Mouse (Mus musculus) spleen, adult 2 months (tissue): ENCODE measurements around the gene Prrg4. TPM values are rescaled to one million over a fixed set of nuclear protein-coding genes. Genes with fewer than 3 reads are reported as not detected.
"Not testable (repeated sequence)": the region's sequence is repeated elsewhere in the genome, so short reads cannot be mapped to it uniquely, and the experiment has no call there.

Source experiments
- DNase-seq, 2 experiments: peaks; one replicate each; pipeline versions ENCODE4 v3.0.0 to v3.0.0-alpha.2; 2012 to 2021; ENCODE audit warnings: low spot score in 2 of 2, low read depth in 1 of 2
- H3K27ac ChIP-seq: fragments of 200-500 bp; 2 replicates; pipeline ENCODE4 v1.5.1; 2012; ENCODE audit warnings: low read length, inconsistent platforms; ENCODE audit not compliant: insufficient read depth
- H3K27me3 ChIP-seq: fragments of 200-500 bp; 2 replicates; pipeline ENCODE4 v1.6.1; 2012; ENCODE audit warnings: mild to moderate bottlenecking, moderate library complexity, low read length, inconsistent platforms; ENCODE audit not compliant: control insufficient read depth, insufficient read depth
- H3K36me3 ChIP-seq: fragments of 200-500 bp; 2 replicates; pipeline ENCODE4 v1.6.1; 2012; ENCODE audit warnings: mild to moderate bottlenecking, low read length, inconsistent platforms; ENCODE audit not compliant: control insufficient read depth, insufficient read depth
- H3K4me1 ChIP-seq: fragments of 200-500 bp; 2 replicates; pipeline ENCODE4 v1.6.1; 2011; ENCODE audit warnings: inconsistent platforms; ENCODE audit not compliant: control insufficient read depth, insufficient read depth, insufficient read length
- H3K4me3 ChIP-seq: fragments of 200-500 bp; 2 replicates; pipeline ENCODE4 v1.5.1; 2011; ENCODE audit warnings: mild to moderate bottlenecking, inconsistent platforms; ENCODE audit not compliant: insufficient read depth, insufficient read length; ENCODE audit errors: extremely low read depth
- CTCF ChIP-seq: fragments of 200-500 bp; IDR thresholded peaks from 2 replicates; pipeline ENCODE4 v1.5.1; 2011; ENCODE audit warnings: mild to moderate bottlenecking, inconsistent platforms; ENCODE audit not compliant: insufficient read depth, insufficient read length, insufficient replicate concordance; ENCODE audit errors: extremely low read depth
- POLR2A ChIP-seq: fragments of 200-500 bp; IDR thresholded peaks from 2 replicates; pipeline ENCODE4 v1.6.1; 2011; ENCODE audit warnings: low read depth, low read length, inconsistent platforms
- WGBS: fragments of 180-500 bp; shearing (Covaris S2); methylation state at CpG from one replicate; pipeline ENCODE4 v1.1.7; 2018; 5-methylcytosine and 5-hydroxymethylcytosine counted together
- polyA plus RNA-seq: library from polyadenylated mRNA; depleted of rRNA; stranded (reverse); fragments of >200 nt; gene quantifications from 2 replicates; pipeline ENCODE4 v1.2.3, GENCODE M21; 2012

The Prrg4 gene
- polyA plus RNA-seq, 1 experiment, result 0.14 TPM

DNA sequence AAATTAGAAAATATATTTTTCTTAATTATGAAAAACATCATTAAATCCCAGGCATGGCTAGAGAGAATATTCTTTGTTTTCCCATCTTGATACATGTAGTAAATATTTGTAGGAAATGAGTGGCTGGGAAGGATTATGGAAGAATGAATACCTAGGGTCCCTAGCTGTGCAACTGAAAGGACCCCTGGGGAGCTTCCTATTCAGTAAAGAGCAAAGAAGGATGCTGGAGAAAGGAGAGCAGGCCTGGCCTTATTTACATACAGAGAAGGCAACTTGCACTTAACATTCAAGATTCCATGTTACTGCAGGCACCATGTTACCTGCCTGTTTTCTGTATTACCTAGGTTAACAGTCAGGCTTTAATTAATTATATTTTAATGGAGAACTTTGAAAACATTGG is 7.1 kb downstream of the Prrg4 start:
- no peaks in the 10 kb centered on the region for H3K36me3 ChIP-seq

DNA sequence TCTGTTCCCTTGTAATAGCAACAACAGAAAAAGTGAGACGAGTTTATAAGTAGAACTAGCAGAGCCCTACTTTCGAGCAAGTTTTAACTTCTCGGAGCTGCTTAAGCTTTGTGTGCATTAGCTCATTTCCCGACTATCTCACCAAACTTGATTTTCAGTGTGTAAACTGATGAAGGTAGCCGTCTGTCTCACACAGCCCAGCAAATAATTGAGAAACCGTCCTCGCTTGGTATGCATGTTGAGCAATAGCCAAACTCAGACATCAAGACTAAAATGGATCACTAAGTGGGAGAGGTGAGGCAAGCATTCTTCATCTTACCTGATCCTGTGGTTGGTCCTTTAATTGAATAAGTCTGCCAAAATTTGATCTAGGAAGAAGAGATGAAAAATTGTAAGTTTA is 7.9 kb downstream of the Prrg4 start:
- Histone ChIP-seq H3K36me3 (no peaks in the 10 kb centered on the region), H3K27me3 (no peaks in the 10 kb centered on the region), H3K27ac (no peak overlapping the region), H3K4me3 (no peak overlapping the region), H3K4me1 (no peaks in the 10 kb centered on the region)
- DNase-seq, result no peak
- no peak for TF ChIP-seq POLR2A
- no peak for TF ChIP-seq CTCF
- 92% methylated on average over 7 of the region's 7 CpGs for WGBS

More for the DNA sequence above, 7.1 kb downstream of the Prrg4 start:
- Histone ChIP-seq H3K27ac (no peak overlapping the region), H3K27me3 (no peaks in the 10 kb centered on the region), H3K4me1 (no peaks in the 10 kb centered on the region), H3K4me3 (no peak overlapping the region)
- DNase-seq, result no peak
- no peak for TF ChIP-seq CTCF
- TF ChIP-seq POLR2A, result no peak

DNA sequence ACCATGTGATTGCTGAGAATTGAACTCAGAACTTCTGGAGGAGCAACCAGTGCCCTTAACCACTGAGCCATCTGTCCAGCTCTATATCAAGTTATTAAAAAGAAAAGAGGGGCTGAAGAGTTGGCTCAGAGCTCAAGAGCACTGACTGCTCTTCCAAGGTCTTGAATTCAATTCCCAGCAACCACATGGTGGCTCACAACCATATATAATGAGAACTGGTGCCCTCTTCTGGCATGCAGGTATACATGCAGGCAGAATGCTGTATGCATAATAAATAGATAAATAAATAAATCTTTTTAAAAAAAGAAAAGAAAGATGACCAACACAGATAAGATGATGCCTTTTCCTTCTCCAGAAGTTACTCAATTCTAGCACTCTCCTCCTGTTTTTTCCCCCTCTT is 8.7 kb downstream of the Prrg4 start:
- H3K27ac ChIP-seq, result no peak overlapping the region
- H3K27me3 ChIP-seq, result no peaks in the 10 kb centered on the region
- no peak for DNase-seq
- no peaks in the 10 kb centered on the region for H3K4me1 ChIP-seq
- H3K36me3 ChIP-seq, result no peaks in the 10 kb centered on the region
- H3K4me3 ChIP-seq, result no peak overlapping the region
- TF ChIP-seq POLR2A, result no peak
- no peak for TF ChIP-seq CTCF

DNA sequence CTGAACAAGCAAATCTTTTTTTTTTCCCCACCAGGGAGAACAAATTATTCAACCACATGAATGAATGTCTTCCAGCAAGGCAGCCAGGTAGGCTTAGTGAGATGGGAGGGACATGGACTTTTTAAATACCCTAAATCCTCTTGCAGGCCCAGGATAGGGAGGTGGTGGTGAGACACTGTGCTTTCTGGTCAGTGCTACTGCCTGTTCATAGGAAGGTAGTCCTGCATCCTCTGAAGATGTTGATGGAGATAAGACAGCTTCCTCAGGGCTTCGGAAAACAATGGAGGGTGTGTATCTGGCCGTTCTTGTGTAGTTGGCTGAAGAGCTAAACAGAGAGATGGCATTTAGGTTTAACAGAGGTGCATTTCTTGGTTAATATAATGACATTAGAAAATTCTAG is 17.2 kb downstream of the Prrg4 start:
- Histone ChIP-seq H3K36me3 (no peaks in the 10 kb centered on the region), H3K27ac (no peak overlapping the region), H3K27me3 (no peaks in the 10 kb centered on the region), H3K4me1 (no peaks in the 10 kb centered on the region), H3K4me3 (no peak overlapping the region)
- TF ChIP-seq CTCF, result no peak
- TF ChIP-seq POLR2A, result no peak
- WGBS, result 95% methylated on average over 2 of the region's 2 CpGs
- DNase-seq, result no peak

DNA sequence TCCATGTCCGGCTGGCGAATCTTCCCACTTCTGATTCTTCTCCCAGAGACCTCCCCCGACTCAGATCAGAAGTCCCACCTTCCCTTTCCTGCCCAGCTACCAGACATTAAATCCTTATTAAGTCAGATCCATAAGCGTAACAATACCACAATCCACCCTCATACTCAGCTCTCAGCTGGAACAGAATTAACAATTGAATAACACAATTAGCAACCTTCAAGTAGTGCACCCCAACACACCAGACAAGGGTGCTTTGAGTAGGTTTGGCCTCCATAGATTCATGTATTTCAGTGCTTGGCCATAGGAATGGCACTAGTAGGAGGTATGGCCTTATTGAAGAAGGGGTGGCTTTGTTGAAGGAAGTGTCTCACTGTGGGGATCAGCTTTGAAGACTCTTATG is 23.5 kb downstream of the Prrg4 start:
- H3K36me3 ChIP-seq, result no peaks in the 10 kb centered on the region
- DNase-seq, result no peak
- no peaks in the 10 kb centered on the region for H3K27me3 ChIP-seq
- TF ChIP-seq CTCF (no peak), POLR2A (no peak)
- WGBS, result 89% methylated on average over 4 of the region's 4 CpGs
- H3K27ac ChIP-seq, result no peak overlapping the region
- H3K4me3 ChIP-seq, result no peak overlapping the region
- no peaks in the 10 kb centered on the region for H3K4me1 ChIP-seq

DNA sequence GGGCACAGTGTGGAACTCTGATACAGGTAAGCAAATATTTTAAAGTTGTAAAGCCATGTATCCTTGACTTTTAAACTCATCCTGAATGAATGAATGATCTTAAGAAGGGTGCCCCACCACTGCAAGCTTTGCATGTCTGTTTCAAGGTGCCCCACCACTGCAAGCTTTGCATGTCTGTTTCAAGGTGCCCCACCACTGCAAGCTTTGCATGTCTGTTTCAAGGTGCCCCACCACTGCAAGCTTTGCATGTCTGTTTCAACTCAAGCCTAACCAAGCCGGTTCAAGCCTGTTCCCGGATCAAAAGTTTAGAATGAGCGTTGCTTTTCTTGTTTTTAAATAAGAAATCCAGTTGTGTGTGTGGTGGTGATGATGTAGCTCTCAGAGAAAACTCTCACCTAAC is 30.9 kb downstream of the Prrg4 start:
- not testable (repeated sequence) for DNase-seq, H3K4me3 ChIP-seq, H3K27me3 ChIP-seq, H3K27ac ChIP-seq, H3K4me1 ChIP-seq, H3K36me3 ChIP-seq
- whole genome bisulfite sequencing, result 90% methylated on average over 3 of the region's 3 CpGs

DNA sequence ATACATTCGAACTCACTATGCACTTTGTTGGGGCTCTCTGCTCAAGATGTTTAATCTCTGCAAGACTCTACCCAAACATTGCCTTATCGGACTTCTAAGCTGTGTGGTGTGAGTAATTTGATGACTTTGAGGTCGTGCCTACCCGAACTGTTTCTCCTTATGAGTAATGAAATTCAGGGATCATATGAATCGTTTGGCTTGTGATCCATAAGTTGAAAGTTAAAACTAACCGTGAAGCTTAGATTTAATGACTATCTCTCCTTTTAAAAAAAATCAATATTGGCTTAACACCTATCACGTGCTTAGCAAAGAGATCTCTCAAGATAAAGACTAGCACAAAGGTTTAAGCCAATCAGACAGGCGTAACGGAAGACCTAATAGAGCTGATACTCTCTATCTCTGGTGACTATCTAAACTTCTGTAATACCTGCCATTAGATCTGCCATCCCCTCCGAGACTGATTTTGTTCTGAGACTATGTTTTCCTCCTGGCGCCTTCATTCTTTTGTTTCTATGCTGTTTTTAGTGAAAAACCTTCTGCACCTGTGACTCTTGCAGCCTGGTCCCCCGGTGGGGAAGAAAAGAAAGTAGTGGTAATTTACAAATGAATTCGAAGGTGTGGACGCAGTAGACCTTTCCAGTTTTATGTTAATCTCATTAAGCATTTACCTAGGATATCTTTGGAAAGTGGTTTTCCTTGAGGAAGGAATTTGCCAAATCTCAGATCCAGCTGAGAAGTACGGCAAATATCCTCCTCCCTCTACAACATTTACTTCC is 31.9 kb downstream of the Prrg4 start:
- no peaks in the 10 kb centered on the region for H3K27me3 ChIP-seq
- no peaks in the 10 kb centered on the region; the same call in 1 of the 2 replicates for H3K4me1 ChIP-seq
- no peak for TF ChIP-seq POLR2A
- TF ChIP-seq CTCF, result no peak
- no peak overlapping the region for H3K27ac ChIP-seq
- no peak for DNase-seq
- 2% methylated on average over 15 of the region's 15 CpGs for whole genome bisulfite sequencing
- no peaks in the 10 kb centered on the region for H3K36me3 ChIP-seq
- peak overlapping the region; percentile 72 for H3K4me3 ChIP-seq
